Mouse (Mus musculus) stomach, embryonic 16.5 days (tissue): ENCODE measurements around the gene Skor1. TPM values are rescaled to one million over a fixed set of nuclear protein-coding genes. Genes with fewer than 3 reads are reported as not detected.

Source experiments
- ATAC-seq: fragments of 200-750 bp; cut with Nextera tagmentation; 2 replicates; pipeline ENCODE4 v1.8.0; 2017; ENCODE audit warnings: moderate number of reproducible peaks, moderate TSS enrichment; ENCODE audit not compliant: insufficient read depth, low FRiP score
- H3K27ac ChIP-seq: fragments of 300-500 bp; sonication (generic); 2 replicates; pipeline ENCODE4 v1.5.1; 2014; ENCODE audit warnings: low read length
- H3K27me3 ChIP-seq: fragments of 300-500 bp; sonication (generic); 2 replicates; pipeline ENCODE4 v1.6.1; 2014; ENCODE audit warnings: low read length, control low read depth, mixed read lengths; ENCODE audit not compliant: control insufficient read depth, insufficient read depth
- H3K36me3 ChIP-seq: fragments of 300-500 bp; sonication (generic); 2 replicates; pipeline ENCODE4 v1.6.1; 2014; ENCODE audit warnings: low read length; ENCODE audit not compliant: control insufficient read depth, insufficient read depth
- H3K4me1 ChIP-seq: fragments of 300-500 bp; sonication (generic); 2 replicates; pipeline ENCODE4 v1.6.1; 2014; ENCODE audit warnings: low read length, control low read depth, mixed read lengths; ENCODE audit not compliant: control insufficient read depth, insufficient read depth
- H3K4me2 ChIP-seq: fragments of 300-500 bp; sonication (generic); 2 replicates; pipeline ENCODE4 v1.6.1; 2014; ENCODE audit warnings: low read depth, low read length, mixed read lengths
- H3K4me3 ChIP-seq: fragments of 300-500 bp; sonication (generic); replicated peaks from 2 replicates; pipeline ENCODE4 v1.5.1; 2014; ENCODE audit warnings: mild to moderate bottlenecking, low read length
- H3K9ac ChIP-seq: fragments of 300-500 bp; sonication (generic); 2 replicates; pipeline ENCODE4 v1.6.1; 2014; ENCODE audit warnings: low read length
- H3K9me3 ChIP-seq: fragments of 300-500 bp; sonication (generic); replicated peaks from 2 replicates; pipeline ENCODE4 v1.6.1; 2016; ENCODE audit warnings: low read length, control low read depth; ENCODE audit not compliant: control insufficient read depth
- WGBS: fragments of 180-500 bp; shearing (Covaris S2); extraction: QIAGEN DNeasy Blood & Tissue Kit; methylation state at CpG from one replicate; pipeline ENCODE4 v1.1.7; 2014; 5-methylcytosine and 5-hydroxymethylcytosine counted together
- polyA plus RNA-seq: library from polyadenylated mRNA; unstranded; fragments of >200 nt; fragmentation: Nextera tagmentation; extraction: Ambion mirVana; gene quantifications from 2 replicates; pipeline ENCODE4 v1.2.1, GENCODE M21; 2015

The Skor1 gene
- polyA plus RNA-seq, 1 experiment from 2014 or later = not detected

- H3K9me3 ChIP-seq = no peaks in the 10 kb centered on the region
- no peaks in the 10 kb centered on the region for H3K36me3 ChIP-seq
- no peak overlapping the region for H3K4me2 ChIP-seq
- WGBS = 8% methylated on average over 6 of the region's 6 CpGs
- no peak for ATAC-seq
- H3K4me3 ChIP-seq = no peak overlapping the region
- no peak overlapping the region for H3K27ac ChIP-seq
- H3K27me3 ChIP-seq = peaks cover 83% of the 10 kb centered on the region
- H3K9ac ChIP-seq = no peak overlapping the region
- peaks cover 7% of the 10 kb centered on the region; the same call in 1 of the 2 replicates for H3K4me1 ChIP-seq
Observed at GRCm38 (mm10) chr9:63137615-63137915, 11.2 kb downstream of the Skor1 start.

GRCm38 (mm10) chr9:63136756-63137614 is 11.8 kb downstream of the Skor1 start:
- WGBS = 6% methylated on average over 19 of the region's 19 CpGs
- Histone ChIP-seq H3K9me3 (no peaks in the 10 kb centered on the region), H3K4me1 (peaks cover 7% of the 10 kb centered on the region; the same call in 1 of the 2 replicates), H3K4me2 (no peak overlapping the region), H3K27ac (no peak overlapping the region), H3K27me3 (peaks cover 78% of the 10 kb centered on the region), H3K36me3 (no peaks in the 10 kb centered on the region), H3K9ac (no peak overlapping the region), H3K4me3 (no peak overlapping the region)
- no peak for ATAC-seq

- WGBS = 6% methylated on average over 8 of the region's 8 CpGs
- H3K27me3 ChIP-seq = peaks cover 70% of the 10 kb centered on the region
- no peak overlapping the region for H3K4me2 ChIP-seq
- H3K9ac ChIP-seq = no peak overlapping the region
- H3K27ac ChIP-seq = no peak overlapping the region
- no peaks in the 10 kb centered on the region for H3K9me3 ChIP-seq
- ATAC-seq = no peak
- H3K36me3 ChIP-seq = no peaks in the 10 kb centered on the region
- no peak overlapping the region for H3K4me3 ChIP-seq
- H3K4me1 ChIP-seq = peaks cover 7% of the 10 kb centered on the region; the same call in 1 of the 2 replicates
Observed at GRCm38 (mm10) chr9:63136241-63136640, 12.5 kb downstream of the Skor1 start.

GRCm38 (mm10) chr9:63135801-63136200 is 13.0 kb downstream of the Skor1 start:
- Histone ChIP-seq H3K9ac (no peak overlapping the region), H3K36me3 (no peaks in the 10 kb centered on the region), H3K4me2 (peak overlapping the region; percentile 48), H3K9me3 (no peaks in the 10 kb centered on the region), H3K4me1 (peaks cover 7% of the 10 kb centered on the region; the same call in 1 of the 2 replicates), H3K4me3 (peak overlapping the region; percentile 36), H3K27ac (no peak overlapping the region), H3K27me3 (peaks cover 66% of the 10 kb centered on the region)
- under 1% methylated on average over 16 of the region's 16 CpGs for WGBS
- ATAC-seq = no peak

GRCm38 (mm10) chr9:63135356-63135755 is 13.4 kb downstream of the Skor1 start:
- Histone ChIP-seq H3K27me3 (peaks cover 61% of the 10 kb centered on the region), H3K9me3 (no peaks in the 10 kb centered on the region), H3K4me3 (peak overlapping the region; percentile 36), H3K27ac (no peak overlapping the region), H3K9ac (no peak overlapping the region), H3K4me2 (peak overlapping the region; percentile 48), H3K4me1 (peaks cover 7% of the 10 kb centered on the region; the same call in 1 of the 2 replicates), H3K36me3 (no peaks in the 10 kb centered on the region)
- no peak for ATAC-seq
- WGBS = 4% methylated on average over 11 of the region's 11 CpGs

- Histone ChIP-seq H3K4me2 (peak overlapping the region; percentile 58), H3K4me3 (peak overlapping the region; percentile 34), H3K9ac (peak overlapping the region; percentile 13), H3K27me3 (peaks cover 44% of the 10 kb centered on the region), H3K4me1 (peaks cover 7% of the 10 kb centered on the region; the same call in 1 of the 2 replicates), H3K9me3 (no peaks in the 10 kb centered on the region), H3K27ac (no peak overlapping the region), H3K36me3 (no peaks in the 10 kb centered on the region)
- no peak for ATAC-seq
- WGBS = 10% methylated on average over 6 of the region's 6 CpGs
Observed at GRCm38 (mm10) chr9:63133659-63134058, 15.1 kb downstream of the Skor1 start.

GRCm38 (mm10) chr9:63132673-63133601 is 15.8 kb downstream of the Skor1 start:
- Histone ChIP-seq H3K4me2 (peak overlapping the region; percentile 81), H3K4me3 (peak overlapping the region; percentile 69), H3K27ac (peak overlapping the region; percentile 86), H3K9ac (peak overlapping the region; percentile 89), H3K27me3 (peaks cover 37% of the 10 kb centered on the region), H3K4me1 (0 out of 2 replicates have a peak, but pooled peaks cover 4% of the 10 kb centered on the region), H3K36me3 (no peaks in the 10 kb centered on the region), H3K9me3 (no peaks in the 10 kb centered on the region)
- WGBS = under 1% methylated on average over 48 of the region's 48 CpGs
- ATAC-seq = peak; percentile 99

- Histone ChIP-seq H3K4me3 (peak overlapping the region; percentile 69), H3K9me3 (no peaks in the 10 kb centered on the region), H3K36me3 (no peaks in the 10 kb centered on the region), H3K27me3 (peaks cover 28% of the 10 kb centered on the region), H3K4me2 (peak overlapping the region; percentile 81), H3K9ac (peak overlapping the region; percentile 89), H3K27ac (peak overlapping the region; percentile 86), H3K4me1 (0 out of 2 replicates have a peak, but pooled peaks cover 4% of the 10 kb centered on the region)
- no peak for ATAC-seq
- WGBS = 6% methylated on average over 28 of the region's 28 CpGs
Observed at GRCm38 (mm10) chr9:63131957-63132602, 16.7 kb downstream of the Skor1 start.
